Mouse (Mus musculus): ENCODE data around the gene Fxyd7. TPM values are rescaled to one million over a fixed set of nuclear protein-coding genes. Genes with fewer than 3 reads are reported as not detected.

Fxyd7 gene
- polyA plus RNA-seq, 1 experiment, result not detected

- H3K27ac ChIP-seq (ENCODE audit: insufficient read depth, low read depth, low read length), result no peak overlapping the region
- no peak overlapping the region for H3K4me3 ChIP-seq (ENCODE audit: insufficient read depth, low read depth, low read length)
- no peak for TF ChIP-seq POLR2A (IDR thresholded peaks at IDR 0.05; ENCODE audit: insufficient read depth, low read depth, low read length)
- TF ChIP-seq CTCF (IDR thresholded peaks at IDR 0.05; ENCODE audit: insufficient read depth, low read depth, low read length), result no peak
- peaks cover 3% of the 10 kb centered on the region; the same call in 1 of the 2 replicates for H3K4me1 ChIP-seq (ENCODE audit: control insufficient read depth, insufficient read depth, low read length)
- 78% methylated on average over 5 of the region's 5 CpGs for WGBS
Observed at GRCm38 (mm10) chr7:31012971-31013370, 38.3 kb downstream of the Fxyd7 start.

- Histone ChIP-seq H3K27ac (ENCODE audit: insufficient read depth, low read depth, low read length) (no peak overlapping the region), H3K4me1 (ENCODE audit: control insufficient read depth, insufficient read depth, low read length) (no peaks in the 10 kb centered on the region), H3K4me3 (ENCODE audit: insufficient read depth, low read depth, low read length) (no peak overlapping the region)
- TF ChIP-seq POLR2A (IDR thresholded peaks at IDR 0.05; ENCODE audit: insufficient read depth, low read depth, low read length) (no peak), CTCF (IDR thresholded peaks at IDR 0.05; ENCODE audit: insufficient read depth, low read depth, low read length) (no peak)
- 81% methylated on average over 3 of the region's 3 CpGs for WGBS
Observed at GRCm38 (mm10) chr7:31008889-31009288, 42.4 kb downstream of the Fxyd7 start.

GRCm38 (mm10) chr7:31008175-31008574 is 43.1 kb downstream of the Fxyd7 start:
- Histone ChIP-seq H3K4me3 (ENCODE audit: insufficient read depth, low read depth, low read length) (no peak overlapping the region), H3K4me1 (ENCODE audit: control insufficient read depth, insufficient read depth, low read length) (no peaks in the 10 kb centered on the region), H3K27ac (ENCODE audit: insufficient read depth, low read depth, low read length) (no peak overlapping the region)
- TF ChIP-seq POLR2A (IDR thresholded peaks at IDR 0.05; ENCODE audit: insufficient read depth, low read depth, low read length) (no peak), CTCF (IDR thresholded peaks at IDR 0.05; ENCODE audit: insufficient read depth, low read depth, low read length) (no peak)
- 57% methylated on average over 1 of the region's 1 CpGs for WGBS

- Histone ChIP-seq H3K4me1 (ENCODE audit: control insufficient read depth, insufficient read depth, low read length) (no peaks in the 10 kb centered on the region), H3K27ac (ENCODE audit: insufficient read depth, low read depth, low read length) (no peak overlapping the region), H3K4me3 (ENCODE audit: insufficient read depth, low read depth, low read length) (no peak overlapping the region)
- TF ChIP-seq CTCF (IDR thresholded peaks at IDR 0.05; ENCODE audit: insufficient read depth, low read depth, low read length), result no peak
- no peak for TF ChIP-seq POLR2A (IDR thresholded peaks at IDR 0.05; ENCODE audit: insufficient read depth, low read depth, low read length)
- 93% methylated on average over 1 of the region's 1 CpGs for WGBS
Observed at GRCm38 (mm10) chr7:31007775-31008174, 43.5 kb downstream of the Fxyd7 start.

- Histone ChIP-seq H3K4me1 (ENCODE audit: control insufficient read depth, insufficient read depth, low read length) (no peaks in the 10 kb centered on the region; the same call in 1 of the 2 replicates), H3K27ac (ENCODE audit: insufficient read depth, low read depth, low read length) (no peak overlapping the region), H3K4me3 (ENCODE audit: insufficient read depth, low read depth, low read length) (no peak overlapping the region)
- WGBS, result 86% methylated on average over 8 of the region's 8 CpGs
- no peak for TF ChIP-seq POLR2A (IDR thresholded peaks at IDR 0.05; ENCODE audit: insufficient read depth, low read depth, low read length)
- no peak for TF ChIP-seq CTCF (IDR thresholded peaks at IDR 0.05; ENCODE audit: insufficient read depth, low read depth, low read length)
Observed at GRCm38 (mm10) chr7:31002650-31003049, 48.6 kb downstream of the Fxyd7 start.

- TF ChIP-seq POLR2A (IDR thresholded peaks at IDR 0.05; ENCODE audit: insufficient read depth, low read depth, low read length) (no peak), CTCF (IDR thresholded peaks at IDR 0.05; ENCODE audit: insufficient read depth, low read depth, low read length) (no peak)
- Histone ChIP-seq H3K4me3 (ENCODE audit: insufficient read depth, low read depth, low read length) (no peak overlapping the region), H3K27ac (ENCODE audit: insufficient read depth, low read depth, low read length) (no peak overlapping the region), H3K4me1 (ENCODE audit: control insufficient read depth, insufficient read depth, low read length) (no peaks in the 10 kb centered on the region; the same call in 1 of the 2 replicates)
- 36% methylated on average over 7 of the region's 7 CpGs for WGBS
Observed at GRCm38 (mm10) chr7:31000505-31001020, 50.7 kb downstream of the Fxyd7 start.

- TF ChIP-seq CTCF (IDR thresholded peaks at IDR 0.05; ENCODE audit: insufficient read depth, low read depth, low read length), result no peak
- TF ChIP-seq POLR2A (IDR thresholded peaks at IDR 0.05; ENCODE audit: insufficient read depth, low read depth, low read length), result no peak
- Histone ChIP-seq H3K4me1 (ENCODE audit: control insufficient read depth, insufficient read depth, low read length) (no peaks in the 10 kb centered on the region; the same call in 1 of the 2 replicates), H3K27ac (ENCODE audit: insufficient read depth, low read depth, low read length) (no peak overlapping the region), H3K4me3 (ENCODE audit: insufficient read depth, low read depth, low read length) (no peak overlapping the region)
- 92% methylated on average over 2 of the region's 2 CpGs for WGBS
Observed at GRCm38 (mm10) chr7:30996491-30996890, 54.8 kb downstream of the Fxyd7 start.

GRCm38 (mm10) chr7:30993986-30994385 is 57.3 kb downstream of the Fxyd7 start:
- WGBS, result 78% methylated on average over 5 of the region's 5 CpGs

More at GRCm38 (mm10) chr7:30993986-30994385, 57.3 kb downstream of the Fxyd7 start:
- Histone ChIP-seq H3K4me3 (ENCODE audit: insufficient read depth, low read depth, low read length) (no peak overlapping the region), H3K27ac (ENCODE audit: insufficient read depth, low read depth, low read length) (no peak overlapping the region), H3K4me1 (ENCODE audit: control insufficient read depth, insufficient read depth, low read length) (no peaks in the 10 kb centered on the region)
- no peak for TF ChIP-seq POLR2A (IDR thresholded peaks at IDR 0.05; ENCODE audit: insufficient read depth, low read depth, low read length)
- no peak for TF ChIP-seq CTCF (IDR thresholded peaks at IDR 0.05; ENCODE audit: insufficient read depth, low read depth, low read length)

Other genes with a start within 250 kb of the Fxyd7 start
- gene Ffar2, start 227.7 kb downstream of the Fxyd7 start, polyA plus RNA-seq (2012; ENCODE audit: insufficient read depth, insufficient read length, low replicate concordance, missing spikeins), result not detected in 2 replicates
- gene Ffar3, start 195.3 kb downstream of the Fxyd7 start, polyA plus RNA-seq (2012; ENCODE audit: insufficient read depth, insufficient read length, low replicate concordance, missing spikeins), result not detected in 2 replicates
- gene Ffar1, start 189.9 kb downstream of the Fxyd7 start, polyA plus RNA-seq (2012; ENCODE audit: insufficient read depth, insufficient read length, low replicate concordance, missing spikeins), result not detected in 2 replicates
- not detected in 2 replicates for gene Cd22, start 171.1 kb downstream of the Fxyd7 start, polyA plus RNA-seq (2012; ENCODE audit: insufficient read depth, insufficient read length, low replicate concordance, missing spikeins)
- gene Mag, start 136.6 kb downstream of the Fxyd7 start, polyA plus RNA-seq (2012; ENCODE audit: insufficient read depth, insufficient read length, low replicate concordance, missing spikeins), result not detected in 2 replicates
- not detected in 2 replicates for gene Hamp2, start 126.8 kb downstream of the Fxyd7 start, polyA plus RNA-seq (2012; ENCODE audit: insufficient read depth, insufficient read length, low replicate concordance, missing spikeins)
- not detected in 2 replicates for gene Hamp, start 107.4 kb downstream of the Fxyd7 start, polyA plus RNA-seq (2012; ENCODE audit: insufficient read depth, insufficient read length, low replicate concordance, missing spikeins)
- gene Usf2, start 94.7 kb downstream of the Fxyd7 start, polyA plus RNA-seq (2012; ENCODE audit: insufficient read depth, insufficient read length, low replicate concordance, missing spikeins), result 282 TPM in 1 of 2 replicates, not detected in the other
- gene Lsr, start 78.0 kb downstream of the Fxyd7 start, polyA plus RNA-seq (2012; ENCODE audit: insufficient read depth, insufficient read length, low replicate concordance, missing spikeins), result not detected in 2 replicates
- gene Fam187b, start 77.7 kb downstream of the Fxyd7 start, polyA plus RNA-seq (2012; ENCODE audit: insufficient read depth, insufficient read length, low replicate concordance, missing spikeins), result not detected in 2 replicates
- not detected in 2 replicates for gene Fxyd5, start 9.0 kb downstream of the Fxyd7 start, polyA plus RNA-seq (2012; ENCODE audit: insufficient read depth, insufficient read length, low replicate concordance, missing spikeins)
- not detected in 2 replicates for gene Fxyd1, start 5.7 kb upstream of the Fxyd7 start, polyA plus RNA-seq (2012; ENCODE audit: insufficient read depth, insufficient read length, low replicate concordance, missing spikeins)
- gene Lgi4, start 7.9 kb upstream of the Fxyd7 start, polyA plus RNA-seq (2012; ENCODE audit: insufficient read depth, insufficient read length, low replicate concordance, missing spikeins), result not detected in 2 replicates
- not detected in 2 replicates for gene Fxyd3, start 25.2 kb upstream of the Fxyd7 start, polyA plus RNA-seq (2012; ENCODE audit: insufficient read depth, insufficient read length, low replicate concordance, missing spikeins)
- gene Hpn, start 63.8 kb upstream of the Fxyd7 start, polyA plus RNA-seq (2012; ENCODE audit: insufficient read depth, insufficient read length, low replicate concordance, missing spikeins), result not detected in 2 replicates
- not detected in 2 replicates for gene Scn1b, start 75.5 kb upstream of the Fxyd7 start, polyA plus RNA-seq (2012; ENCODE audit: insufficient read depth, insufficient read length, low replicate concordance, missing spikeins)
- not detected in 2 replicates for gene Gramd1a, start 104.4 kb upstream of the Fxyd7 start, polyA plus RNA-seq (2012; ENCODE audit: insufficient read depth, insufficient read length, low replicate concordance, missing spikeins)
- gene Scgb2b2, start 239.0 kb upstream of the Fxyd7 start, polyA plus RNA-seq (2012; ENCODE audit: insufficient read depth, insufficient read length, low replicate concordance, missing spikeins), result not detected in 2 replicates
- not detected in 2 replicates for gene Scgb1b2, start 240.4 kb upstream of the Fxyd7 start, polyA plus RNA-seq (2012; ENCODE audit: insufficient read depth, insufficient read length, low replicate concordance, missing spikeins)